20 mouse cellular contexts compared by ENCODE assay signal in the genomic region with DNA sequence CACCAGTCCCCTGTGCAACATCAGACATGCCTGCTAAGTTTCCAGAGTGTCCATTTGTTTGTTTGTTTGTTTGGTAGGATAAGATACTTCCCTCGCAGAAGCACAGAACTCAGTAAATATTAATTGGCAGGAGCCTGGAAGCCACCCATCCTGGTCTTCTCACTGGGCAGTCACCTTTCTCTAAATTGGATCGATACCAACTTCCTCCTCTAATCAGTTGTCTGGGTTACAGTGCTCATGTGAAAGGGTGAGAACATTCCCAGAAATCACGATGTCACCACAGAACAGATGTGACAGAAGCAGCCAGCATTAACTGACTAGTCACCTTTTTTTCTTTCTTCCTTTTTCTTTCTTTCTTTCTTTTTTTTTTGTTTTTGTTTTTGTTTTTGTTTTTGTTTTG. TPM values are rescaled to one million over a fixed set of nuclear protein-coding genes. Genes with fewer than 3 reads are reported as not detected.
DNase-seq lines count a peak whose midpoint lies in the region; ATAC-seq and TF ChIP-seq lines count a peak whose summit lies in the region.
"Had no signal": no experiment of that assay in that cellular context is flagged by ENCODE, and none has a peak within 500 bp of the region (broad histone marks: within the 10 kb centered on the region; RNA-seq: fewer than 3 reads in every experiment).

No protein-coding gene starts in this region.

- H3K9ac ChIP-seq in heart, embryonic 12.5 days = no peak overlapping the region
- no peak overlapping the region for H3K9ac ChIP-seq in liver, embryonic 15.5 days
- no peak overlapping the region for H3K9ac ChIP-seq in MEL (ENCODE audit: control insufficient read depth, low read depth, low read length, poor library complexity, severe bottlenecking)
- H3K9ac ChIP-seq: hindbrain, embryonic 12.5 days; kidney, embryonic 15.5 days; neural tube, embryonic 13.5 days had no signal

- no peaks in the 10 kb centered on the region for H3K79me2 ChIP-seq in MEL (ENCODE audit: control insufficient read depth, insufficient read depth, low read length, poor library complexity)

- H3K9me3 ChIP-seq in heart, embryonic 12.5 days (replicated peaks) = peaks cover 6% of the 10 kb centered on the region; the same call in 1 of the 2 replicates
- H3K9me3 ChIP-seq in liver, embryonic 15.5 days (replicated peaks) = no peaks in the 10 kb centered on the region
- H3K9me3 ChIP-seq in MEL (replicated peaks; ENCODE audit: insufficient read depth, low read length) = no peaks in the 10 kb centered on the region
- H3K9me3 ChIP-seq: embryonic facial prominence, embryonic 13.5 days; hindbrain, embryonic 12.5 days; kidney, embryonic 15.5 days; neural tube, embryonic 13.5 days had no signal

- no peak for DNase-seq in heart, adult 8-10 months (ENCODE audit: low spot score)
- DNase-seq in liver (no peak), MEL (ENCODE audit: low read depth, low spot score) (peak; percentile 30), MN1 (ENCODE audit: low spot score) (no peak)
- DNase-seq: cerebellum, adult 11 months; midbrain, embryonic 14.5 days; right cerebral cortex, adult 18-20 months; thymus, postnatal 36 days had no signal

- no peaks in the 10 kb centered on the region for H3K36me3 ChIP-seq in heart, embryonic 12.5 days
- no peaks in the 10 kb centered on the region for H3K36me3 ChIP-seq in liver, embryonic 15.5 days (replicated peaks)
- peaks cover 0 to 16% of the 10 kb centered on the region in 2 experiments; a peak in 2 of 4 replicates for H3K36me3 ChIP-seq in MEL (ENCODE audit: control insufficient read depth in 1 of 2, insufficient read depth in 2 of 2, low read length in 2 of 2)
- H3K36me3 ChIP-seq: embryonic facial prominence, embryonic 13.5 days; hindbrain, embryonic 12.5 days; kidney, embryonic 15.5 days; neural tube, embryonic 13.5 days had no signal

- no peak for TF ChIP-seq EP300 in MEL (IDR thresholded peaks at IDR 0.05; ENCODE audit: low read depth in 1 of 2, low read length in 2 of 2)

- TF ChIP-seq CTCF in MEL (IDR thresholded peaks at IDR 0.05 in 2 of 3, conservative IDR thresholded peaks at IDR 0.05 in 1 of 3; ENCODE audit: control insufficient read depth in 1 of 3, insufficient read depth in 1 of 3, low read depth in 2 of 3, low read length in 3 of 3, poor library complexity in 1 of 3, severe bottlenecking in 1 of 3) = no peak

- 44% methylated on average over 3 of the region's 3 CpGs for WGBS in heart, embryonic 12.5 days
- whole genome bisulfite sequencing in liver, embryonic 15.5 days (ENCODE audit: insufficient replicate concordance) = 31% methylated on average over 3 of the region's 3 CpGs

- H3K27me3 ChIP-seq in heart, embryonic 12.5 days (replicated peaks) = no peaks in the 10 kb centered on the region
- no peaks in the 10 kb centered on the region for H3K27me3 ChIP-seq in liver, embryonic 15.5 days
- H3K27me3 ChIP-seq in MEL (ENCODE audit: control insufficient read depth in 1 of 2, insufficient read depth in 2 of 2, low read length in 2 of 2) = peaks cover 0 to 2% of the 10 kb centered on the region in 2 experiments; a peak in 1 of 4 replicates
- H3K27me3 ChIP-seq: embryonic facial prominence, embryonic 13.5 days; hindbrain, embryonic 12.5 days; kidney, embryonic 15.5 days; neural tube, embryonic 13.5 days had no signal

- no peak overlapping the region for H3K4me3 ChIP-seq in heart, embryonic 12.5 days
- H3K4me3 ChIP-seq in liver, embryonic 15.5 days (replicated peaks) = no peak overlapping the region
- no peak overlapping the region for H3K4me3 ChIP-seq in MEL (ENCODE audit: control insufficient read depth in 1 of 2, insufficient read depth in 1 of 2, low read depth in 2 of 2, low read length in 2 of 2)
- H3K4me3 ChIP-seq in brown adipose tissue, adult 24 weeks (ENCODE audit: insufficient read depth, low read depth, low read length) = no peak overlapping the region
- H3K4me3 ChIP-seq: hindbrain, embryonic 12.5 days; megakaryocyte, embryonic 14.5 days; neural tube, embryonic 13.5 days had no signal

- TF ChIP-seq RAD21 in MEL (IDR thresholded peaks at IDR 0.05; ENCODE audit: low read depth, low read length) = no peak

- peaks cover 20% of the 10 kb centered on the region; the same call in 1 of the 2 replicates for H3K4me1 ChIP-seq in heart, embryonic 12.5 days (replicated peaks)
- peaks cover 29% of the 10 kb centered on the region for H3K4me1 ChIP-seq in liver, embryonic 15.5 days (replicated peaks)
- H3K4me1 ChIP-seq in MEL (ENCODE audit: control insufficient read depth in 1 of 2, insufficient read depth in 2 of 2, low read length in 2 of 2) = peaks cover 0 to 26% of the 10 kb centered on the region in 2 experiments; a peak in 2 of 4 replicates
- peaks cover 19% of the 10 kb centered on the region for H3K4me1 ChIP-seq in brown adipose tissue, adult 24 weeks (ENCODE audit: control insufficient read depth, insufficient read depth, insufficient read length, low read length)
- H3K4me1 ChIP-seq: embryonic facial prominence, embryonic 13.5 days; hindbrain, embryonic 12.5 days had no signal

- peak overlapping the region; percentile 72 for H3K27ac ChIP-seq in heart, embryonic 12.5 days (ENCODE audit: poor library complexity, severe bottlenecking)
- H3K27ac ChIP-seq in liver, embryonic 15.5 days (replicated peaks) = 0 out of 2 replicates have a peak overlapping the region, but pooled peaks have one; percentile 19
- H3K27ac ChIP-seq in MEL (ENCODE audit: control insufficient read depth, low read depth, low read length) = no peak overlapping the region
- H3K27ac ChIP-seq in brown adipose tissue, adult 24 weeks (replicated peaks; ENCODE audit: low read depth, low read length) = peak overlapping the region; percentile 93
- H3K27ac ChIP-seq: embryonic facial prominence, embryonic 13.5 days; hindbrain, embryonic 12.5 days; neural tube, embryonic 13.5 days had no signal

- TF ChIP-seq POLR2A in MEL (IDR thresholded peaks at IDR 0.05; ENCODE audit: control insufficient read depth in 1 of 2, insufficient read depth in 1 of 2, low read depth in 1 of 2, low read length in 2 of 2, poor library complexity in 1 of 2) = no peak

- ATAC-seq in heart, embryonic 12.5 days (ENCODE audit: insufficient number of reproducible peaks, low FRiP score) = no peak
- ATAC-seq in liver, embryonic 15.5 days (ENCODE audit: insufficient read depth) = no peak
- ATAC-seq: forebrain, embryonic 14.5 days had no signal

- H3K4me2 ChIP-seq in heart, embryonic 12.5 days = no peak overlapping the region
- no peak overlapping the region for H3K4me2 ChIP-seq in liver, embryonic 15.5 days

TF ChIP-seq in MEL, 35 proteins besides CTCF, POLR2A, EP300 and RAD21:
- no peak for TF ChIP-seq MYB (IDR thresholded peaks at IDR 0.05; ENCODE audit: low read depth, low read length)
- TF ChIP-seq ETS1 (IDR thresholded peaks at IDR 0.05; ENCODE audit: low read depth, low read length) = peak; percentile 47
- no peak for TF ChIP-seq BHLHE40 (IDR thresholded peaks at IDR 0.05; ENCODE audit: borderline replicate concordance, low read depth, low read length)

RNA-seq across cellular contexts. Expression of a gene that starts 3.7 kb away (rescaled TPM):
- 22.2 and 23.4 TPM in 2 replicates for polyA plus RNA-seq in heart, embryonic 12.5 days (2016; fragmentation: Nextera tagmentation; extraction: Ambion mirVana)
- total RNA-seq in heart, adult 8-10 months (2022) = 1 to 10 TPM; 3.8 to 4.8 (median 4.2) TPM
- polyA plus RNA-seq in liver, embryonic 15.5 days (2015; fragmentation: Nextera tagmentation; extraction: Ambion mirVana) = 12.0 and 13.7 TPM in 2 replicates
- total RNA-seq in MEL (2012; rRNA removed) = 0.04 TPM in 1 of 2 replicates, not detected in the other
- under 1 TPM in 1 of 2 experiments, not detected in 1; 0.58 TPM for polyA plus RNA-seq in MEL (2012; ENCODE audit: insufficient read depth in 1 of 2, insufficient read length in 2 of 2, low read depth in 1 of 2, low replicate concordance in 2 of 2, missing spikeins in 1 of 2)
- 1.5 TPM in 2 replicates for polyA plus RNA-seq in brown adipose tissue, adult 24 weeks (2012; ENCODE audit: insufficient read depth, insufficient read length, missing spikeins)

RNA-seq across cellular contexts. Expression of a gene that starts 4.3 kb away (rescaled TPM):
- not detected in 2 replicates for polyA plus RNA-seq in heart, embryonic 12.5 days (2016; fragmentation: Nextera tagmentation; extraction: Ambion mirVana)
- under 1 TPM in 1 of 4 experiments, not detected in 3; 0.06 TPM for total RNA-seq in heart, adult 8-10 months (2022)
- polyA plus RNA-seq in liver, embryonic 15.5 days (2015; fragmentation: Nextera tagmentation; extraction: Ambion mirVana) = 0.17 and 0.22 TPM in 2 replicates
- total RNA-seq in MEL (2012; rRNA removed) = not detected in 2 replicates
- not detected for polyA plus RNA-seq in MEL (2012; ENCODE audit: insufficient read depth in 1 of 2, insufficient read length in 2 of 2, low read depth in 1 of 2, low replicate concordance in 2 of 2, missing spikeins in 1 of 2)
- polyA plus RNA-seq in brown adipose tissue, adult 24 weeks (2012; ENCODE audit: insufficient read depth, insufficient read length, missing spikeins) = not detected in 2 replicates
- polyA plus RNA-seq: forebrain, embryonic 14.5 days; hindbrain, embryonic 12.5 days; limb, embryonic 11.5 days; midbrain, embryonic 14.5 days; neural tube, embryonic 13.5 days had no signal

RNA-seq across cellular contexts. Expression of a gene that starts 4.3 kb away (rescaled TPM):
- not detected in 2 replicates for polyA plus RNA-seq in heart, embryonic 12.5 days (2016; fragmentation: Nextera tagmentation; extraction: Ambion mirVana)
- under 1 TPM in 1 of 4 experiments, not detected in 3; 0.22 TPM for total RNA-seq in heart, adult 8-10 months (2022)
- polyA plus RNA-seq in liver, embryonic 15.5 days (2015; fragmentation: Nextera tagmentation; extraction: Ambion mirVana) = 0.13 and 0.17 TPM in 2 replicates
- total RNA-seq in MEL (2012; rRNA removed) = not detected in 2 replicates
- not detected for polyA plus RNA-seq in MEL (2012; ENCODE audit: insufficient read depth in 1 of 2, insufficient read length in 2 of 2, low read depth in 1 of 2, low replicate concordance in 2 of 2, missing spikeins in 1 of 2)
- not detected in 2 replicates for polyA plus RNA-seq in brown adipose tissue, adult 24 weeks (2012; ENCODE audit: insufficient read depth, insufficient read length, missing spikeins)
- polyA plus RNA-seq: C2C12; embryonic facial prominence, embryonic 13.5 days; forebrain, embryonic 14.5 days; hindbrain, embryonic 12.5 days; limb, embryonic 11.5 days; midbrain, embryonic 14.5 days; neural tube, embryonic 13.5 days had no signal

RNA-seq across cellular contexts. Expression of a gene that starts 15.9 kb away (rescaled TPM):
- polyA plus RNA-seq in heart, embryonic 12.5 days (2016; fragmentation: Nextera tagmentation; extraction: Ambion mirVana) = 2.5 TPM in 2 replicates
- total RNA-seq in heart, adult 8-10 months (2022) = 1 to 10 TPM; 6.4 to 7.9 (median 7.5) TPM
- 0.82 and 0.97 TPM in 2 replicates for polyA plus RNA-seq in liver, embryonic 15.5 days (2015; fragmentation: Nextera tagmentation; extraction: Ambion mirVana)
- 4.8 and 5.1 TPM in 2 replicates for total RNA-seq in MEL (2012; rRNA removed)
- polyA plus RNA-seq in MEL (2012; ENCODE audit: insufficient read depth in 1 of 2, insufficient read length in 2 of 2, low read depth in 1 of 2, low replicate concordance in 2 of 2, missing spikeins in 1 of 2) = 10 to 100 TPM in 1 of 2 experiments, not detected in 1; 11.0 TPM
- 2.7 and 3.3 TPM in 2 replicates for polyA plus RNA-seq in brown adipose tissue, adult 24 weeks (2012; ENCODE audit: insufficient read depth, insufficient read length, missing spikeins)

RNA-seq across cellular contexts. Expression of a gene that starts 20.9 kb away (rescaled TPM):
- polyA plus RNA-seq in heart, embryonic 12.5 days (2016; fragmentation: Nextera tagmentation; extraction: Ambion mirVana) = 0.06 and 0.10 TPM in 2 replicates
- under 1 TPM in 2 of 4 experiments, not detected in 2; 0.09 to 0.22 TPM for total RNA-seq in heart, adult 8-10 months (2022)
- not detected in 2 replicates for polyA plus RNA-seq in liver, embryonic 15.5 days (2015; fragmentation: Nextera tagmentation; extraction: Ambion mirVana)
- not detected in 2 replicates for total RNA-seq in MEL (2012; rRNA removed)
- polyA plus RNA-seq in MEL (2012; ENCODE audit: insufficient read depth in 1 of 2, insufficient read length in 2 of 2, low read depth in 1 of 2, low replicate concordance in 2 of 2, missing spikeins in 1 of 2) = under 1 TPM in 1 of 2 experiments, not detected in 1; 0.04 TPM
- not detected in 2 replicates for polyA plus RNA-seq in brown adipose tissue, adult 24 weeks (2012; ENCODE audit: insufficient read depth, insufficient read length, missing spikeins)
- total RNA-seq: layer of hippocampus, postnatal 14 days had no signal
- polyA plus RNA-seq: kidney, embryonic 15.5 days; limb, embryonic 11.5 days had no signal
